Mouse (Mus musculus) stomach, embryonic 14.5 days (tissue): ENCODE data around the gene Wapl. TPM values are rescaled to one million over a fixed set of nuclear protein-coding genes. Genes with fewer than 3 reads are reported as not detected.

Experiments
- ATAC-seq: fragments of 200-750 bp; cut with Nextera tagmentation; 2 replicates; pipeline ENCODE4 v1.8.0; 2017; ENCODE audit warnings: low read depth, moderate TSS enrichment; ENCODE audit not compliant: insufficient number of reproducible peaks, insufficient read depth, low FRiP score
- H3K27ac ChIP-seq: fragments of 300-500 bp; sonication (generic); 2 replicates; pipeline ENCODE4 v1.5.1; 2014; ENCODE audit warnings: mild to moderate bottlenecking, low read length, moderate library complexity, mixed read lengths
- H3K27me3 ChIP-seq: fragments of 300-500 bp; sonication (generic); 2 replicates; pipeline ENCODE4 v1.6.1; 2014; ENCODE audit warnings: low read length, control low read depth, mixed read lengths; ENCODE audit not compliant: control insufficient read depth, insufficient read depth
- H3K36me3 ChIP-seq: fragments of 300-500 bp; sonication (generic); 2 replicates; pipeline ENCODE4 v1.6.1; 2014; ENCODE audit warnings: mild to moderate bottlenecking, control low read depth, low read length, moderate library complexity, mixed read lengths; ENCODE audit not compliant: control insufficient read depth, insufficient read depth
- H3K4me1 ChIP-seq: fragments of 300-500 bp; sonication (generic); 2 replicates; pipeline ENCODE4 v1.6.1; 2014; ENCODE audit warnings: low read length, control low read depth, mixed read lengths; ENCODE audit not compliant: control insufficient read depth, insufficient read depth
- H3K4me2 ChIP-seq: fragments of 300-500 bp; sonication (generic); replicated peaks from 2 replicates; pipeline ENCODE4 v1.6.1; 2014; ENCODE audit warnings: low read depth, low read length, control low read depth
- H3K4me3 ChIP-seq: fragments of 300-500 bp; sonication (generic); 2 replicates; pipeline ENCODE4 v1.5.1; 2014; ENCODE audit warnings: low read depth, low read length, control low read depth
- H3K9ac ChIP-seq: fragments of 300-500 bp; sonication (generic); replicated peaks from 2 replicates; pipeline ENCODE4 v1.6.1; 2014; ENCODE audit warnings: low read depth, mild to moderate bottlenecking, control low read depth, low read length, moderate library complexity, mixed read lengths
- H3K9me3 ChIP-seq: fragments of 300-500 bp; sonication (generic); 2 replicates; pipeline ENCODE4 v1.6.1; 2016; ENCODE audit warnings: low read depth, low read length, control low read depth; ENCODE audit not compliant: control insufficient read depth
- WGBS: fragments of 180-500 bp; shearing (Covaris S2); extraction: QIAGEN DNeasy Blood & Tissue Kit; methylation state at CpG from one replicate; pipeline ENCODE4 v1.1.7; 2014; 5-methylcytosine and 5-hydroxymethylcytosine counted together
- polyA plus RNA-seq: library from polyadenylated mRNA; unstranded; fragments of >200 nt; fragmentation: Nextera tagmentation; extraction: Ambion mirVana; gene quantifications from 2 replicates; pipeline ENCODE4 v1.2.1, GENCODE M21; 2014

The Wapl gene
- polyA plus RNA-seq, 1 experiment from 2014 or later = 31.1 TPM

GRCm38 (mm10) chr14:34763771-34764539 is 90.2 kb downstream of the Wapl start:
- Histone ChIP-seq H3K4me3 (no peak overlapping the region), H3K36me3 (no peaks in the 10 kb centered on the region), H3K9me3 (no peaks in the 10 kb centered on the region), H3K27me3 (no peaks in the 10 kb centered on the region), H3K27ac (peak overlapping the region; percentile 80), H3K4me2 (no peak overlapping the region), H3K4me1 (peaks cover 11% of the 10 kb centered on the region), H3K9ac (no peak overlapping the region)
- peak; percentile 67 for ATAC-seq
- WGBS = 25% methylated on average over 10 of the region's 10 CpGs

- H3K27ac ChIP-seq = peak overlapping the region; percentile 80; the same call in 1 of the 2 replicates
- no peak overlapping the region for H3K4me3 ChIP-seq
- no peak overlapping the region for H3K9ac ChIP-seq
- H3K4me1 ChIP-seq = peaks cover 11% of the 10 kb centered on the region
- 81% methylated on average over 9 of the region's 9 CpGs for WGBS
- H3K27me3 ChIP-seq = no peaks in the 10 kb centered on the region
- no peak overlapping the region for H3K4me2 ChIP-seq
- no peaks in the 10 kb centered on the region for H3K36me3 ChIP-seq
- no peak for ATAC-seq
- H3K9me3 ChIP-seq = no peaks in the 10 kb centered on the region
Observed at GRCm38 (mm10) chr14:34764908-34765307, 91.2 kb downstream of the Wapl start.

GRCm38 (mm10) chr14:34765380-34765779 is 91.7 kb downstream of the Wapl start:
- H3K27ac ChIP-seq = no peak overlapping the region
- no peak overlapping the region for H3K4me2 ChIP-seq
- H3K36me3 ChIP-seq = no peaks in the 10 kb centered on the region
- 87% methylated on average over 7 of the region's 7 CpGs for WGBS
- no peaks in the 10 kb centered on the region for H3K9me3 ChIP-seq
- H3K9ac ChIP-seq = no peak overlapping the region
- H3K4me3 ChIP-seq = no peak overlapping the region
- no peaks in the 10 kb centered on the region for H3K27me3 ChIP-seq
- no peak for ATAC-seq
- peaks cover 11% of the 10 kb centered on the region for H3K4me1 ChIP-seq

GRCm38 (mm10) chr14:34766181-34766580 is 92.5 kb downstream of the Wapl start:
- H3K4me2 ChIP-seq = no peak overlapping the region
- H3K27me3 ChIP-seq = no peaks in the 10 kb centered on the region
- no peaks in the 10 kb centered on the region for H3K36me3 ChIP-seq
- no peak for ATAC-seq
- H3K9ac ChIP-seq = no peak overlapping the region
- 91% methylated on average over 5 of the region's 5 CpGs for WGBS
- peaks cover 11% of the 10 kb centered on the region for H3K4me1 ChIP-seq
- no peak overlapping the region for H3K4me3 ChIP-seq
- H3K27ac ChIP-seq = no peak overlapping the region
- H3K9me3 ChIP-seq = no peaks in the 10 kb centered on the region

- Histone ChIP-seq H3K4me2 (peak overlapping the region; percentile 96), H3K27ac (no peak overlapping the region), H3K4me3 (peak overlapping the region; percentile 44), H3K27me3 (no peaks in the 10 kb centered on the region), H3K9ac (no peak overlapping the region), H3K4me1 (peaks cover 8% of the 10 kb centered on the region), H3K9me3 (no peaks in the 10 kb centered on the region), H3K36me3 (no peaks in the 10 kb centered on the region)
- WGBS = 1% methylated on average over 10 of the region's 10 CpGs
- peak; percentile 43; the same call in 1 of the 2 replicates for ATAC-seq
Observed at GRCm38 (mm10) chr14:34768373-34768772, 94.6 kb downstream of the Wapl start.

- Histone ChIP-seq H3K27ac (no peak overlapping the region), H3K27me3 (no peaks in the 10 kb centered on the region), H3K4me2 (peak overlapping the region; percentile 96), H3K9me3 (no peaks in the 10 kb centered on the region), H3K4me1 (peaks cover 4% of the 10 kb centered on the region), H3K36me3 (no peaks in the 10 kb centered on the region), H3K4me3 (peak overlapping the region; percentile 44), H3K9ac (peak overlapping the region; percentile 49; the same call in 1 of the 2 replicates)
- 1% methylated on average over 36 of the region's 36 CpGs for WGBS
- peak; percentile 44 for ATAC-seq
Observed at GRCm38 (mm10) chr14:34769021-34769566, 95.4 kb downstream of the Wapl start.

- ATAC-seq = peak; percentile 46; the same call in 1 of the 2 replicates
- no peaks in the 10 kb centered on the region for H3K9me3 ChIP-seq
- H3K36me3 ChIP-seq = no peaks in the 10 kb centered on the region
- WGBS = 17% methylated on average over 32 of the region's 32 CpGs
- H3K9ac ChIP-seq = peak overlapping the region; percentile 49; the same call in 1 of the 2 replicates
- H3K4me2 ChIP-seq = peak overlapping the region; percentile 96
- H3K27me3 ChIP-seq = no peaks in the 10 kb centered on the region
- peak overlapping the region; percentile 44 for H3K4me3 ChIP-seq
- H3K4me1 ChIP-seq = no peaks in the 10 kb centered on the region
- no peak overlapping the region for H3K27ac ChIP-seq
Observed at GRCm38 (mm10) chr14:34769567-34770158, 95.9 kb downstream of the Wapl start.

- no peaks in the 10 kb centered on the region for H3K9me3 ChIP-seq
- H3K4me2 ChIP-seq = no peak overlapping the region
- no peak overlapping the region for H3K4me3 ChIP-seq
- H3K27me3 ChIP-seq = no peaks in the 10 kb centered on the region
- no peaks in the 10 kb centered on the region for H3K4me1 ChIP-seq
- 85% methylated on average over 6 of the region's 6 CpGs for WGBS
- H3K36me3 ChIP-seq = no peaks in the 10 kb centered on the region
- ATAC-seq = no peak
- H3K27ac ChIP-seq = no peak overlapping the region
- no peak overlapping the region for H3K9ac ChIP-seq
Observed at GRCm38 (mm10) chr14:34770467-34770866, 96.7 kb downstream of the Wapl start.
